Mouse (Mus musculus) heart, adult 18-20 months (tissue): Measurements from ENCODE around the gene Nsun3. TPM values are rescaled to one million over a fixed set of nuclear protein-coding genes. Genes with fewer than 3 reads are reported as not detected.

Experiments used
- DNase-seq, 2 experiments: peaks; one replicate each; pipeline ENCODE4 v3.0.0; 2021 to 2022; ENCODE audit warnings: mixed read lengths in 1 of 2
- long read RNA-seq, 2 experiments: library from polyadenylated mRNA; stranded (forward); transcript quantifications; one replicate each; pipeline ENCODE4 v2.0.0; 2021
- total RNA-seq, 2 experiments: library from RNA; stranded (reverse); gene quantifications; 2 replicates each; pipeline ENCODE4 v1.2.3; 2021

Nsun3 gene
- 1 to 10 TPM; 4.8 to 7.0 TPM for total RNA-seq
- long read RNA-seq, experiment 1, partial matches to known transcripts: 0 of 3 reads
- long read RNA-seq, experiment 1, other reads (novel, unspliced or antisense): 0 of 3 reads
- long read RNA-seq, experiment 2, partial matches to known transcripts: 0 of 1 reads
- long read RNA-seq, experiment 2, other reads (novel, unspliced or antisense): 0 of 1 reads

DNA sequence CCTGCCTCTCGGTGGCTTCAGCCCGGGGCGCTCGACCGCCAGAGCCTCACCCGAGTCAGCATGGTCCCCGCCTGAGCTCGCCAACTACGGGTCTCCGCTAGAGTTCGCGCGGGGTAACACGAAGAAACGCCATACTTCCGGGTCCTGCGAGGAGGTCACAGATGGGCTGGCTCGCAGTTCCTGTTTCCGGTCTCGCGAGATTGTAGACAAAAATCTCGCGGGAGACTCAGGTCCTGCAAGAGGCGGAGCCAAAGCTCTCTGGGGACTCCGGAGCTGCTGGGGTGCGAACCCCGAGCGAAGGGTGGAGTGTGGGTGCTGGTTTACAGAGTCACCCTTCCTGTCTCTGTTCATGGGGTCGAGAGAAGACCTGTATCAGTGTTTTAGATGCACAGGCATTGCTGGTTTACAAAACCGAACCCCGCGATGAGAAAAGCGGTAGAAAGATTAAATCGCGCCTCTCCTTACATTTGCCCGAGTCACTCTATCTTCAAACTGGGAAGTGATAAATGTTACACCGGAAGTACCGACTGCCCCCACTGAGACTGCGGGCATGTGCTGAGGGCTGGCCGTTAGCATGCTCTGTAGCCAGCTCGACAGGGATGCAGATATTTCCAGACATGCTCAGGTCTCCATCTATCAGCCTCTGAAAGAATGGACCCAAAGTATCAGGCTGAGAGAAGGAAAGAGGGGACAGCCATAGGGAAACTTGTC is at the start of gene Nsun3:
TSS of gene Nsun3 (minus strand) at position 198 of the 711 bp plus-strand sequence.
- peak; percentile 94 to 97 for DNase-seq

DNA sequence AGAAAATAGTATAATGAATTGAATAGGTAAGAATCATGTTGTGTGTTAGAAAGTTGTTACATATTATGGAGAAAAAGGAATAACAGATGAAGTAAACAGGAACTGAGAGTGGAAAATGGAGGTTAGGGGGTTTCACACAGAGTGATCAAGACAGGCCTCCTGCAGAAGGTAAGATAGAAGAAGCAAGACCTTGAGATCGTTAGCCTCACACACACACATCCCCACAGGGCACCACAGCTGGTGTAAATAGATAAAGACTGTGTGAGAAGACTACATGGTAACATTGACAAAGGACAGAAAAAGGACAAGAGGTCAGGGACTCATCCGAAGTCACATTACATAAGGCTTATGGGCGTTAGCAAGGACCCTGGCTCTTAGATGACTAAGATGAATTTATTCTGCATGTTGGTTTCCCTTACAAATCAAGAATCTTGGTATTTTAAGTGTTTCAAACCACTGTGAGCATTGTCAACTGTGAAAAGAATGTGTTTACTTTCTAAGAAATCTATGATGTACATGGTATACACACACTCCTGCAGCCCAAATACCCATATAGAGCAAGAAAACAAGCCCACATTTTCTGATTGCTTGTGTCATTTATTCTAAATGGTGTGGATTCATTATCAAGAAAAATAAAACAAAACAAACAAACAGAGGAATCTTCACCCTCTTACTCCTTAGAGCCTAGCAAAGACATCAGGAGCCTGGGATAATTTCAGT is 47.6 kb upstream of the Nsun3 start:
- no peak for DNase-seq

DNA sequence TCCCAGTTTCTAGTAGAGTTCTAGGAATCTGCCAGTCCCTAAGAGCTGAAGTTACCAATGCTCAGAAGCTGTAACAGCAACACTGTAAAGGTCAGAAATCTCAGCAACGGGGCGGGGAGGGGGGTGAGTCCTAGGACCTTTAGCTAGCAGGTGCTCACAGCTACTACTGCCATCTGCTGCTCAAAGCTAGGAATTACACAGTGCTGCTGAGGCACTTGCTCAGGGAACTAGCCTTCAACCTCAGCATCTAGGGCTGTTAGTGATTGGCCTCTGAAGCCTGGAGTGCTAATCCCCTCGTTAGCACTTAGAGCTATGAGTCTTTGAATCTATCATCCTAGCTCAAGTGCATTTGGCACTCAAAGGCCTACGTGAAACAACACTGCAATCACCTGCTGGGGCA is 45.9 kb upstream of the Nsun3 start:
- DNase-seq: peak; percentile 27 to 54

DNA sequence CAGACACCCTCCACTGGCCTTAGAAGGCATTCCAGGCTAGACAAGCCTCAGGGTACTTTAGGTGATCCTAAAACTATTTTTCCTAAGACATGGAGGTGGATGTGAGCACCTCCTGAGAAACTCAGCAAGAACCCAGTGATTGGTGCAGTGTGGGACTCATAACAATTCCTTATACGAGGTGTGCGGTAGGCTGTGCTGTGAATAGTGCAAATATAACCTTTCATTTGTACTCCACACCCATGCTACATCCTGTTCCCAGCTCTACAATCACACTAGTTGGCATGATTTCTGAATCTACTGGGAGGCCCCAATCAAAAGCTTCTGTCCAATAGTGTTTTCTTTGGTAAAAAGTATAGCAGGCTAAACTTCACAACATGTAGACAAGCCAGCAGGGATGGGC is 45.4 kb upstream of the Nsun3 start:
- no peak for DNase-seq

DNA sequence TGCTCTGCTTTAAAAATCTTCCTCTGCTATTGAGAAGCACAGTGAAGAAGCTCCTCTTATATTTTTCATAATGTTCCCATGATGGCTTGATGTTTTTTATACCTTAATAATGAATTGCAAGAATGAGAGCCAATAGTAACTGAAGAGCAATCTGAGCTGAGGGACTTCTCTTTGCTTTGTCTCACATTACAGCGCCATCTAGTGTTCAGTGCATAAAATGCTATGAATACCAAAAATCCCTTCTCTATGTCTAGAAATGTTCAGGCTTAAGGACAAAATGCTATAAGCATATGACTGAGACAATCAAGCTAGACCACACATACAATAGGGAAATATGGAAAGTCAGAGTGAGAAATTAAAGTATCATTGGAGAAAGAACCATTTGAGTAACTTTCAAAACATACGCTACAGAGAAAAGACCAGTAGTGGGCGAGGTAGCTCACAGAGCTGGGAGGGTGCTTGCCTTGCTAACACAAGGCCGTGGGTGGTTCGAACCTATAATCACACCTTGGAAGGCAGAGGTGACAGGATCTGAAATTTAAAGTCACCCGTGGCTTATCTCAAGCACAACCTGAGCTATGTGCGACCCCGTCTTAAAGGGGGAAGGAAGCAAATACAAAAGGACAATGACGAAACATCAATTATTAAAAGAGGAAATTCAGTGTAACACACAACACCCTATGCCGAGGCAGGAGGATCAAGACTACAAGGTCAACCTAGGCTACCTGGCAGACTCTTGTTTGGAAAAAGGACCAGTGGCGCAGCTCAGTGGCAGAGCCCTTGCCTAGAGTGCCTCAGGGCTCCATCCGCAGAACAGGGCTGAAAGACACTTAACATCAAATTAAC is 39.8 kb upstream of the Nsun3 start:
- peak; percentile 11 to 58 for DNase-seq

DNA sequence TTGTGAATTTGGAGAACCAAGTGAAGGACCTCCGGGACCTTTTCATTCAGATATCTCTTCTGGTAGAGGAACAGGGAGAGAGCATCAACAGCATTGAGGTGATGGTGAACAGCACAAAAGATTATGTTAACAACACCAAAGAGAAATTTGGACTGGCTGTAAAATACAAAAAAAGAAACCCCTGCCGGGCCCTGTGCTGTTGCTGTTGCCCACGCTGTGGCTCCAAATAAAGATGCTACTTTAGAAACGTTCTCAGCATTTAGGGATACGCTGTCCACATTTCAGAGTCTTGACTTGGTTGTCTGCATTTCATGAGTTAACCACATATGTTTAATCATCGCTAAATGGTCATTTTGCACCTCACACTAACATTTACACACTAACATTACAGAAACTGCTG is 35.9 kb upstream of the Nsun3 start:
- DNase-seq: no peak

DNA sequence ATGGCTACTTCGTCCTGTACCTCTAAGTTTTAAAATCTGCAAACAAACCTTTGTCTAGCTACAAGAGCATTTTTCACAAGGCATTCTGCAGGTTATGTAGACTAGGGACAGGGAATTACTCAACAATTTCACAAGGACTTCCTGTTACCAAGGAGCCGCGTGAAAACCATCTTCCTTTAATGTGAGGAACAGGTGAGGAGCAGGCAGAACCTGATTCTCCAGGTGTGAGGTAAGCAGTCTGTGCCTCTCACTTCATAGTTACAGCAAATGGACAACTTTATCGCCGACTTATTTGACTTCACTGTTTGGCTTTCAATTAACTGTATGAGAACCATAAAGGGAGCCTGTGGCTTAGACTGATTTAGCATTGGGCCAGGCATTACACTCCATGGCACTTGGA is 27.9 kb upstream of the Nsun3 start, which contains the start of gene Stx19:
TSS of gene Stx19 (plus strand) at position 186 of the 400 bp plus-strand sequence.
- no peak for DNase-seq

DNA sequence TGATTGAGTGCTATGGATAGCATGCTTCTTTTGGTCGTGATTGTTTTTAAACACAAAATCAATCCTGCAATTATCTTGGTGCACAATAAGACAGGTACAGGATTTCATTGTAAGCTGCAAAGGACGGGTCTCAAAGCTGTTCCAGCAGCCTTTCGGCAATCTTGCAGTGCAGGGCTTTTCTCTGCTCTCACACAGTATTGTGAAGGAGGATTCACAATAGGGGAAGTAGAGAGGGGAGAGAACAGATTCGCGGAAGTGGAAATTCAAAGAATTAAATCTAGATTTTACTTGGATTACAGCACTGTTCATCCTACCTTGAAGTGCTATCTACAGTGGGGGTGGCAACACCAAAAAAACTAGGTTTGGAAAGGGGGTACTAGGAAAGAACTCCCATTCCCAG is 27.2 kb upstream of the Nsun3 start:
- DNase-seq: no peak

DNA sequence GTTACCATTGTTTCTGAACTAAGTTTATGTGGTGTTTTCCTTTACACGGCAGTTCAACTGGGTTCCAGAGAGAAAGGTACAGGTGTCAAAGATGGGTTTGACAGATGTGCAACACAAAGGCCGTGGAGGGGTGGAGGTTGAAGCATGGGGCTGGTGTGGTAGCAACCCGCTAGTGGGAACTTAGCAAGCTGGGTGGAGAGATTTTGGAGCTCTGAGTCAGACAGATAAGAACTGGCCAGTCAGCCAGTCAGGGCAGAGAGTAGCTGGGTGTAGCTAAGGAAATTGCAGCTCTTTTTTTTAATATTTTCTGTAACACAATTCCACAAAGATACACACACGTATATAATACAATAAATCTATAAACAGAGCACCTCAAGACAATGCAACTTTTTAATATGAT is 24.2 kb upstream of the Nsun3 start:
- no peak for DNase-seq

DNA sequence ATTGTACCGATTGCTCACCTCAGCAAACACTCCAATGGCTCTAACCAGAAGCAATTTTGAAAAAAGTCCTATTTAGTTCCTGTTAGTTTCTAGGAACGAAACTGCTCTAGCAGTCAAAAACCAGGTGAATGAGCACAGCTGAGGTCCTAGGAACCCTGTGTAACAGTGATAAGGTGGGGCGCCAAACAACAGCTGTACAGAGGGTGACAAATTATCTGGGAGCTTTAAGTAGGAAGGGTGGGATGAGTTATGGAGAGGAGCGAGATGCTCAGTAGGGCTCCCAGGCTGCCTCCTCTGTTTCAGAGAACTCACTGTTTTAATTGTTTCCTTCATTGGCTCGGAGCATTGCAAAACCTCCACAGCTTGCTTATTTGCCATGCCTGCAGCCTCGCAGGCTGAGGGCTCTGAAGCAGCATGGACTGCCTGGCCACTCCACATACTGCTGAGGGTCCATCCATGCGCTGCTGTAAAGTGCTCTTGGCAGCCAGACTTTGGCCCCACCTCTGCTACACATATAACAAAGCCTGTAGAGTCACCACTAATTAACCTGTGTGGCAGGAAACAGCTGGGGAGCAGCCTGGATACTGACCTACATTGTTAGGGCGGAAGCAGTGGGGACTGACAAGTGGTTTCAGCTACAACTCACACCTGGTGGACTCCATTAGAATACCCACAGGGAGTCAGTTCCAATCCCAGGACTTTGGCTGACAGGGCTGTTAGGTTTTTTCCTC is 20.8 kb upstream of the Nsun3 start:
- DNase-seq: peak in 1 of 2 experiments; percentile 7

DNA sequence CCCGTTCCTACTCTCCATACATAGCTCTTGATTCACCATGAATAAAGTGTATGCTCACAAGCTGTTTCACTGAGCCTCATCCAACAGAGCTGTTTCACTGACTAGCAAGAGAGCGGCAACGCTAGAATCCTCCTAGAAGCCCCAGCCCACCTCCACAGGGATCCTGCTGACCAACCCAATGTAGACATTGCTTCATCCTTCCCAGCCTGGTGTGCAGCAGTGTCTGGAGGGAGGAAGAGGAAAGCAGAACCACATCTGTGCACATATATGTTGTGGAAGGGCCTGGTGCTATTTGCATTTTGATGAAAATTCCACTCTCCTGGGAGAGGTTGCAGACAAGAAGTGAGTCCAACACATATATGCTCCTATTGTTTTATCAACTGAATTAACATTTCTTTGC is 18.0 kb upstream of the Nsun3 start:
- DNase-seq: no peak

DNA sequence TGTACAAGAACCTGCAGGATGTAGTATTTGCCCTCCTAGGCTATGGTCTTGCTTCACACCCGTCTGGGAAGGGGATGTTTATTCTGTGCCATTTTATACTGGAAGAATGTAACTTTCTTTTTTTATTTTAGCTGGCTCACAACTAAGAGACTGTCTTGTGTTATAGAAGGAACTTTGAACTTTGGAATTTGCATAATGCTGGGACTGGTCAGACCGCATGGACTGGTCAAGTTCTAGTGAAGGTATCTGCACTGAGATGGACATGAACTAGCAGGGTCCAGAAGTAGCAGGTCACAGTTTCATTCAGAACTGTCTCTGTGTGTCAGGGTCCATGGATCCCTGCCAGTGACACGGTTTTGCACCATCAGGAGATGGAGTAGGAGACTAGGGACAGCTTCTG is 13.2 kb upstream of the Nsun3 start:
- DNase-seq: no peak

DNA sequence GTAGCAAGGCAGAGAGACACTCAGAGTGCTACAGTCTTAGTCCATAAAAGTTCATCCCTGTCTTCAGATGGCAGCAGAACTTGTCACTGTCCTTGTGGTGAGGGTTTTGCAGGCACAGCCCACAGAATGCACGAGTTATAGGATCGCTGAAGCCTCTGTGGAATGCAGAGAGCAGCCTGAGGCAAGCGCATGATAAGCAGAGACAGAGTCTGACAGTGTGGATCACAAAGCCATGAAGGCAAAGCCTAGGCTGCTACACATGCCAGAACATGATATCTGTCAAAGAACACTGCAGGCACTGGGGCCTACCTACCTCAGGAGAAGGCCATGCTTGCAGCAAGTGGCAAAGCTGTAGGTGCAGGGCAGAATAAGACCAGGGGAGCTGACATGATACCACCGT is 12.8 kb upstream of the Nsun3 start:
- no peak for DNase-seq

DNA sequence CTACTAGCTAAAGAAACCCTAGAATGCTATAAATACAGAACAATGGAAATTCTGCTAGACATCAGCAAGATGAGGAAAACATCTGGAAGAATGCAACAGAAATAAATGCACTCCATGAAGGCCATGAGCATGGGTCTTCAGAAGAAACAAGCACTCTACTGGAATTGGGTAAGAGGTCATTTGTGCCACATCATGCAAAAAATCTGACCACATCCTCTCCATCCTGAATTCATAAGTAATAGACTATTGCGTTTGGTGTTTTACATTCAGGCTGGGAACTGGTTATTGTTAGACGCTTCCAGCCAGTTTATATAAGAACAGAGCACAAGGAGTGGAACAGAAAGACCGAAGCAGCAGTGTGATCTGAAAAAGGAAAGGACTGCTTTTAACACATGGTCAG is 12.2 kb upstream of the Nsun3 start:
- no peak for DNase-seq

DNA sequence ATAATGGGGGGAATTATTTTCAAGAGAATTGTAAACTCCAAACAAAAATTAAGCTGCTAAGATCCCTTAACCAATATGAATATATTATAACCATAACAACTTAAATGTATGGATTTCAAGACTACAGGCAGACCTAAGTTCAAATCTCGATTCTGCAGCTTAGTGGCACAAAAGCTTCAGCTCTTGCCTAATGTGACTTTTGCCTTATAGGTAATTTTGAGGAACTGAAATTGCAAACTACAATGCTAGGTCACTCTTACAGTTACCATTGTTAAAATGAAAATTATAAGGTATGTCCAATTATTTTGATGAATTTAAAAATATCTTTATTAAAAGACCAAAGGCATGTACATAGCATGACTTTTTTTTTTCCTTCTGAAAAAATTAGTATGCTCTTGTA is 10.0 kb upstream of the Nsun3 start:
- DNase-seq: no peak

DNA sequence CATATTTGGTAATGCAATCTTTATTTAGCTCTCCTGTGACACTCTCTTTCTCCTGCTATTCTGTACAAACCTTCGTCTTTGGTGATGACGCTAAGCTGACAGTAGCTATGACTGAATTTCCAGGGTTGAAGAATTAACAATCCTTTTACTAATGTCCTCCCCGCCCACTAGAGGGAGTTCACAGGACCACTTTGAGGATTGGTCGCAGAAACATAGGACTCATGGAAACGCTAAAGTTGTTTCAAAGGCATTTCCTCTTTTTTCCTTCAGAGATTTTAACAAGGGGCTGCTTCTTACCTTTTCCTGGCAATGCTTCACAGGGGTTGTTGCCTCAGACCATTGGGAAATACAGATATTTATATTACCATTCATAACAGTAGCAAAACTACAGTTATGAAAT is 4.4 kb downstream of the Nsun3 start:
- DNase-seq: no peak

DNA sequence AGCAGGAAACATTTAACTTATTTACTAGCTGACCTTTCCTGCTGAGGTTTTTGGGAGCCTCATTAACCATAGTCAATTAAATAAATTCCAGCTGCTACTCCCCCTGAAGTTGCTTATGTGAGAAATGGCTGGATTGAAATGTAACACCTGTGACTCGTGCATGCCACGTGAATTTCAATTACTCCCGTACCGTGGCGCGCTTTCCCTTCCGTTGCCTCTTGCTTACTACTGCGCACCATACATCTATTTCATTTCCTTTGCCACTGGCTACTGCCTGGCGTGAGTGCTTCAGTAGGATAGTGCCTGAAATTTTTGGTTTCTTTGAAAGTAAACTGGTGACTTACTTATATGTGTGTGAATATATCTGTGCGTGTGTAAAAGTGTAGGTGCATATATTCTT is 8.3 kb downstream of the Nsun3 start:
- no peak for DNase-seq

DNA sequence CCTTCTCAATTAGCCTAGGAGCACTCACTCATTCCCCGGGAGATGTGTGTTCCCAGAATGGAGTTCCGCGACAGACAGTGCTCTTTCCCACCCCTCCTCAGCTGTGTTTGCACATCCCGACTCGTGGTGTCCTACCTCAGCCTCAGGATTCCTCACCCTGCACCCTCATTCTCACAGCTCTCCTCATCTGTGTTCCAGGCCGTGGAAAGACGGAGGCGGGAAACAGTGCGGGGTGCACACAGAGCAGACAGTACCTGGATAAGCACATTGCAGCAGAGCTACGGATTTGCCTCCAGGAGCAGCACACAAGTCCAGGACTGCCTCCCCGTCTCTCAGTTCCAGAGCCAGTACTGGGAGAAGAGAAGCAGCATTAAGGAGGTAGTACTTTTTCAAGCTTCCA is 10.6 kb downstream of the Nsun3 start:
- no peak for DNase-seq

DNA sequence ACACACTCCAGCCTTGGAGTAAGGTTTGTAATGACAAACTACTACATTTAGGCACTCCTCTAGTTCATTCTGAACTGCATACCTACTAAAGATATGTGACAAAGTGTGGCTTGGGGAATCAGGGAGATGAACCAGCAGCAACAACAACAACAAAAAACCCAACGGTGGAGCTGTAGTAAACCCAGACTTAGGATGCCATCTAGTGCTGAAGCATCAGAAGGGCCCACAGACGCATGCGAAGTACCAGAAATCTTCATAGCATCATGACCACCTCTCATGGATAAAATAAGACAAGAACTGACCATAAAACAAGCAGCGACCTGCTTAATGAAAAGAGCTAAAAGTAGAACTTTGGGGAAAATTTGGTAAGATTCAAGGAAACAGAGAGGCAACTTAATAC is 13.2 kb downstream of the Nsun3 start:
- DNase-seq: no peak

DNA sequence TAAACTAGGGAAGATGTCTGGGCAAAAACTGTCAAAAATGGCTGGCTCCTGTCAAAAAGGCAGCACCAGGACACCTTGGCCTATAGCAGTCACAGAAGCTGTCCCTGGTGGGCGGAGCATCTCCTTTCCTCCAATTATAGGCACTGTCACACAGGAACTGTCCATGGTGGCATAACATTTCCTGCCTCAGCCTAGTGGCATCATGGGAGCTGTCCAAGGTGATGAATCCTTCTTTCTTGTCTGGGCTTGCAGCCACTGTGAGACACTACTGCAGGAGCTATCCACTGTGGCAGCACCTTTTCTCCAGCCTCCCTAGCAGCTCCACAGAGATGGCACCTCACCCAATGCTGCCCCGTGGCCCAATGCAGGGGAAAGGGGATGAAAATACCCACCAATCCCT is 28.3 kb downstream of the Nsun3 start:
- DNase-seq: peak in 1 of 2 experiments; percentile 8

DNA sequence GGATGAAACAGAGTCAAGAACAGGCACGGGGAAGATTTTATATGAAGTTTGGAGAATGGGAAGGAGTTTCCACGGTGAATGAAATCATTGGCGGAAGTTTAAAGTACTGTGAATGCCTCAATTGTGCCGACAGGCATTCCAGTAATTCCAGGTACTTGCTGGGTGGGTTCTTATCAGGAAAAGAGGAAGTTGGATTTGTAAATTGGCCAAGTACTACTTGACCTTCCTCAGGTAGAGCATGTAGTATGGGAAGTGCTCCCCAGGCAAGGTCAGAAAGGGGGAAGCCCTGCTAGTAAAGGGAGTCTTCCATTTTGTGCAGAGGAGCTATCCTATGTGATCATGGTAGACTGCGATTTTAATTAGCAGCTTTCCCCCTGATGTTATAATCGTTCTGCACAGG is 31.3 kb downstream of the Nsun3 start:
- no peak for DNase-seq

DNA sequence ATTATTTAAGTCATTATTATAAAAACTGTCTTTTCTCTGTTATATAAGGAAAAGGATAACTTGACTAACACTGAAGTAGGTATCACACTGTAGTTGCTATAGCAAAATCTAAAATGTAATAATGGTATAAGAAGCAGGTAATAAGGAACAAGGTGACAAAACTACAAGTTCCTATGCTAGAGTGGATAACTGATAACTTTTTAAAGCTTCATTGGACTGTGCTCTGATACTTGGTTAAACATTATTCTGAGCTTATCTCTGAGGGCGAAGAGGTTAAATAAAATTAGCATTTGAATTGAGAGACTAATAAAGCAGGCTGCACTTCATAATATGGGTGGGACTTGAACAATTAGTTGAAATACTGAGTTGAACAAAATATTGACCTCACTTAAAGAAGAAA is 33.0 kb downstream of the Nsun3 start:
- no peak for DNase-seq
